Mouse (Mus musculus): ENCODE results near the gene Serinc5.
A peak's percentile ranks its signal among the peaks of the same experiment; 100 is the strongest.

Serinc5 gene

GRCm38 (mm10) chr13:92615201-92615600, 4.3 kb downstream of the Serinc5 start:
- no peak for DNase-seq

- no peak for DNase-seq
These were observed 5.6 kb downstream of the Serinc5 start for GRCm38 (mm10) chr13:92616459-92616858.

GRCm38 (mm10) chr13:92626196-92626595, 15.3 kb downstream of the Serinc5 start:
- DNase-seq: no peak

GRCm38 (mm10) chr13:92626725-92627124, 15.8 kb downstream of the Serinc5 start:
- no peak for DNase-seq

- DNase-seq: no peak
These were observed 18.6 kb downstream of the Serinc5 start for GRCm38 (mm10) chr13:92629509-92629908.

GRCm38 (mm10) chr13:92631450-92631849, 20.6 kb downstream of the Serinc5 start:
- no peak for DNase-seq

GRCm38 (mm10) chr13:92632550-92632949, 21.7 kb downstream of the Serinc5 start:
- DNase-seq: no peak

GRCm38 (mm10) chr13:92635040-92635439, 24.1 kb downstream of the Serinc5 start:
- peak; percentile 44 to 53 for DNase-seq

- DNase-seq: no peak
These were observed 25.5 kb downstream of the Serinc5 start for GRCm38 (mm10) chr13:92636226-92636909.

- DNase-seq: peak; percentile 64 to 78
These were observed 26.0 kb downstream of the Serinc5 start for GRCm38 (mm10) chr13:92636910-92637275.

GRCm38 (mm10) chr13:92639093-92640014, 28.5 kb downstream of the Serinc5 start:
- DNase-seq: no peak

GRCm38 (mm10) chr13:92644199-92644598, 33.3 kb downstream of the Serinc5 start:
- DNase-seq: no peak

GRCm38 (mm10) chr13:92644753-92645152, 33.9 kb downstream of the Serinc5 start:
- no peak for DNase-seq

- DNase-seq: no peak
These were observed 36.8 kb downstream of the Serinc5 start for GRCm38 (mm10) chr13:92647695-92648094.

GRCm38 (mm10) chr13:92649111-92649510, 38.2 kb downstream of the Serinc5 start:
- no peak for DNase-seq

- no peak for DNase-seq
These were observed 40.1 kb downstream of the Serinc5 start for GRCm38 (mm10) chr13:92650956-92651355.

- DNase-seq: no peak
These were observed 41.6 kb downstream of the Serinc5 start for GRCm38 (mm10) chr13:92652498-92652897.

- no peak for DNase-seq
These were observed 42.4 kb downstream of the Serinc5 start for GRCm38 (mm10) chr13:92653283-92653682.

GRCm38 (mm10) chr13:92656815-92657513, 46.1 kb downstream of the Serinc5 start:
- DNase-seq: no peak

- DNase-seq: no peak
These were observed 48.7 kb downstream of the Serinc5 start for GRCm38 (mm10) chr13:92659611-92660010.

GRCm38 (mm10) chr13:92662555-92663286, 51.8 kb downstream of the Serinc5 start:
- DNase-seq: no peak

- no peak for DNase-seq
These were observed 54.1 kb downstream of the Serinc5 start for GRCm38 (mm10) chr13:92665008-92665407.

All from kidney, postnatal 4 days (tissue).